Mouse (Mus musculus): ENCODE results near the gene Ablim2. TPM values are rescaled to one million over a fixed set of nuclear protein-coding genes. Genes with fewer than 3 reads are reported as not detected.

Ablim2 gene
- polyA plus RNA-seq, 1 experiment from 2014 or later = 0.51 TPM

GRCm38 (mm10) chr5:35756997-35757638, 562 bp upstream of the Ablim2 start:
- H3K4me3 ChIP-seq (ENCODE audit: low read depth, low read length) = peak overlapping the region; percentile 54
- 11% methylated on average over 26 of the region's 26 CpGs for WGBS
- peak overlapping the region; percentile 38 for H3K9ac ChIP-seq (ENCODE audit: low read length)
- no peaks in the 10 kb centered on the region for H3K9me3 ChIP-seq (ENCODE audit: control insufficient read depth, low read length)
- peaks cover 6% of the 10 kb centered on the region for H3K4me1 ChIP-seq (ENCODE audit: control insufficient read depth, insufficient read depth, low read length)
- H3K36me3 ChIP-seq (ENCODE audit: control insufficient read depth, insufficient read depth, low read length) = no peaks in the 10 kb centered on the region
- no peak overlapping the region for H3K27ac ChIP-seq (ENCODE audit: low read depth, low read length)
- DNase-seq (ENCODE audit: low spot score, missing footprints) (no peak), ATAC-seq (ENCODE audit: low FRiP score) (peak; percentile 30)
- peaks cover 24% of the 10 kb centered on the region for H3K27me3 ChIP-seq (ENCODE audit: control insufficient read depth, insufficient read depth, low read length)
- H3K4me2 ChIP-seq = peak overlapping the region; percentile 100

- ATAC-seq (ENCODE audit: low FRiP score) = peak; percentile 7
- no peak overlapping the region for H3K27ac ChIP-seq (ENCODE audit: low read depth, low read length)
- peak; percentile 86 for DNase-seq (ENCODE audit: low spot score, missing footprints)
Measured at GRCm38 (mm10) chr5:35758081-35759053, 687 bp downstream of the Ablim2 start.

GRCm38 (mm10) chr5:35761323-35761722, 3.6 kb downstream of the Ablim2 start:
- H3K27me3 ChIP-seq (ENCODE audit: control insufficient read depth, insufficient read depth, low read length) = peaks cover 24% of the 10 kb centered on the region
- DNase-seq (ENCODE audit: low spot score, missing footprints) = no peak
- 87% methylated on average over 5 of the region's 5 CpGs for WGBS
- no peak for ATAC-seq (ENCODE audit: low FRiP score)
- no peak overlapping the region for H3K27ac ChIP-seq (ENCODE audit: low read depth, low read length)
- peaks cover 6% of the 10 kb centered on the region for H3K4me1 ChIP-seq (ENCODE audit: control insufficient read depth, insufficient read depth, low read length)
- no peak overlapping the region for H3K4me3 ChIP-seq (ENCODE audit: low read depth, low read length)
- no peak overlapping the region for H3K9ac ChIP-seq (ENCODE audit: low read length)
- H3K36me3 ChIP-seq (ENCODE audit: control insufficient read depth, insufficient read depth, low read length) = no peaks in the 10 kb centered on the region
- H3K4me2 ChIP-seq = no peak overlapping the region
- no peaks in the 10 kb centered on the region for H3K9me3 ChIP-seq (ENCODE audit: control insufficient read depth, low read length)

More at GRCm38 (mm10) chr5:35758081-35759053, 687 bp downstream of the Ablim2 start:
- peak overlapping the region; percentile 40 for H3K9ac ChIP-seq (ENCODE audit: low read length)
- H3K36me3 ChIP-seq (ENCODE audit: control insufficient read depth, insufficient read depth, low read length) = no peaks in the 10 kb centered on the region
- H3K4me2 ChIP-seq = peak overlapping the region; percentile 100
- WGBS = 2% methylated on average over 40 of the region's 40 CpGs
- H3K4me1 ChIP-seq (ENCODE audit: control insufficient read depth, insufficient read depth, low read length) = peaks cover 6% of the 10 kb centered on the region
- H3K4me3 ChIP-seq (ENCODE audit: low read depth, low read length) = peak overlapping the region; percentile 54
- peaks cover 24% of the 10 kb centered on the region for H3K27me3 ChIP-seq (ENCODE audit: control insufficient read depth, insufficient read depth, low read length)
- no peaks in the 10 kb centered on the region for H3K9me3 ChIP-seq (ENCODE audit: control insufficient read depth, low read length)

GRCm38 (mm10) chr5:35762388-35762787, 4.7 kb downstream of the Ablim2 start:
- no peak overlapping the region for H3K4me2 ChIP-seq
- no peak overlapping the region for H3K4me3 ChIP-seq (ENCODE audit: low read depth, low read length)
- no peak overlapping the region for H3K9ac ChIP-seq (ENCODE audit: low read length)
- no peaks in the 10 kb centered on the region for H3K9me3 ChIP-seq (ENCODE audit: control insufficient read depth, low read length)
- no peak for ATAC-seq (ENCODE audit: low FRiP score)
- no peak for DNase-seq (ENCODE audit: low spot score, missing footprints)
- peaks cover 6% of the 10 kb centered on the region for H3K4me1 ChIP-seq (ENCODE audit: control insufficient read depth, insufficient read depth, low read length)
- WGBS = 87% methylated on average over 5 of the region's 5 CpGs
- H3K27ac ChIP-seq (ENCODE audit: low read depth, low read length) = no peak overlapping the region
- H3K27me3 ChIP-seq (ENCODE audit: control insufficient read depth, insufficient read depth, low read length) = peaks cover 24% of the 10 kb centered on the region
- no peaks in the 10 kb centered on the region for H3K36me3 ChIP-seq (ENCODE audit: control insufficient read depth, insufficient read depth, low read length)

DNA sequence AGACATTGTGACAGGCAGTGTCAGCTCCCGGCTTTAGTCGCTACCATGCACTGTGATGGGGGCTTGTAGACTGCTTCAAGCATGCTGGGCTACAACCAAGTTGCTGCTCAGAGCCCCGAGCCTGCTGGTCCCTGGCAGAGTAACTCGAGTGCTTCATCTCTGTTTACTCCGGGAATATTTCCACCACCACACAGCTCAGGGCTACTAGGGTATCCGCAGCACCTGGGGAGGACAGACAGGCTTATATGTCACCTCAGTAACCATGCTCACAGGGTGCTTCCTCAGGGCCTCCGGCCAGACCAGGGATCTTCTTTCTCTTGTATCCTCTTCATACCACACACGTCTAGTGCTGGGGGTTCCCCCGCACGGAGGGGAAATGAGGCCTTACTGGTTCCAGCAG, 5.2 kb downstream of the Ablim2 start:
- Histone ChIP-seq H3K9me3 (ENCODE audit: control insufficient read depth, low read length) (no peaks in the 10 kb centered on the region), H3K27me3 (ENCODE audit: control insufficient read depth, insufficient read depth, low read length) (peaks cover 23% of the 10 kb centered on the region), H3K4me2 (no peak overlapping the region), H3K4me1 (ENCODE audit: control insufficient read depth, insufficient read depth, low read length) (peaks cover 6% of the 10 kb centered on the region), H3K9ac (ENCODE audit: low read length) (no peak overlapping the region), H3K36me3 (ENCODE audit: control insufficient read depth, insufficient read depth, low read length) (no peaks in the 10 kb centered on the region), H3K27ac (ENCODE audit: low read depth, low read length) (no peak overlapping the region), H3K4me3 (ENCODE audit: low read depth, low read length) (no peak overlapping the region)
- DNase-seq (ENCODE audit: low spot score, missing footprints) (no peak), ATAC-seq (ENCODE audit: low FRiP score) (no peak)
- 78% methylated on average over 10 of the region's 10 CpGs for WGBS

DNA sequence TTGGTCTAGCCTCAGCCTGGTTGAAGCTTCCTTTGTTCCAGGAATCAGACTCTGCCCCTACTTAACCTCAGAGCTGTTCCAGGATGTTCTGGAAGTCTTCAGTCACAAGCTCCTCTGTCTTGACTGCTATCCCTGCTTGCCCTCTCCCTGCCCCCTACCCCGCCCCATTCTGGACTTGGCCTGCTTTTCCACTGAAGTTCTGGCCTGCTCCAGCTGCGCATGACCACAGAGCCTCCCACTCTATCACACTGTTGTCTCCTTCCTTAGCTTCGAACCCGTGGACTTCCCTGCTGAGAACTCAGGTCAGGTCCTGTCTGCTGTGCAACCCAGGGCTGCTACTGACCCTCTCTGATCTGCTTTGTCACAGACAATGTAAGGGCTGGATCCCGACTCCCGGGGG, 8.2 kb downstream of the Ablim2 start:
- Histone ChIP-seq H3K4me2 (no peak overlapping the region), H3K36me3 (ENCODE audit: control insufficient read depth, insufficient read depth, low read length) (no peaks in the 10 kb centered on the region), H3K9me3 (ENCODE audit: control insufficient read depth, low read length) (no peaks in the 10 kb centered on the region), H3K4me1 (ENCODE audit: control insufficient read depth, insufficient read depth, low read length) (no peaks in the 10 kb centered on the region), H3K4me3 (ENCODE audit: low read depth, low read length) (no peak overlapping the region), H3K27ac (ENCODE audit: low read depth, low read length) (no peak overlapping the region), H3K9ac (ENCODE audit: low read length) (no peak overlapping the region), H3K27me3 (ENCODE audit: control insufficient read depth, insufficient read depth, low read length) (no peaks in the 10 kb centered on the region)
- ATAC-seq (ENCODE audit: low FRiP score) = no peak
- WGBS = 79% methylated on average over 6 of the region's 6 CpGs
- DNase-seq (ENCODE audit: low spot score, missing footprints) = no peak

GRCm38 (mm10) chr5:35768525-35768924, 10.8 kb downstream of the Ablim2 start:
- Histone ChIP-seq H3K27me3 (ENCODE audit: control insufficient read depth, insufficient read depth, low read length) (no peaks in the 10 kb centered on the region), H3K4me1 (ENCODE audit: control insufficient read depth, insufficient read depth, low read length) (no peaks in the 10 kb centered on the region), H3K4me3 (ENCODE audit: low read depth, low read length) (no peak overlapping the region), H3K27ac (ENCODE audit: low read depth, low read length) (no peak overlapping the region), H3K9me3 (ENCODE audit: control insufficient read depth, low read length) (no peaks in the 10 kb centered on the region), H3K36me3 (ENCODE audit: control insufficient read depth, insufficient read depth, low read length) (no peaks in the 10 kb centered on the region), H3K4me2 (no peak overlapping the region), H3K9ac (ENCODE audit: low read length) (no peak overlapping the region)
- ATAC-seq (ENCODE audit: low FRiP score) (no peak), DNase-seq (ENCODE audit: low spot score, missing footprints) (no peak)
- WGBS = 73% methylated on average over 3 of the region's 3 CpGs

DNA sequence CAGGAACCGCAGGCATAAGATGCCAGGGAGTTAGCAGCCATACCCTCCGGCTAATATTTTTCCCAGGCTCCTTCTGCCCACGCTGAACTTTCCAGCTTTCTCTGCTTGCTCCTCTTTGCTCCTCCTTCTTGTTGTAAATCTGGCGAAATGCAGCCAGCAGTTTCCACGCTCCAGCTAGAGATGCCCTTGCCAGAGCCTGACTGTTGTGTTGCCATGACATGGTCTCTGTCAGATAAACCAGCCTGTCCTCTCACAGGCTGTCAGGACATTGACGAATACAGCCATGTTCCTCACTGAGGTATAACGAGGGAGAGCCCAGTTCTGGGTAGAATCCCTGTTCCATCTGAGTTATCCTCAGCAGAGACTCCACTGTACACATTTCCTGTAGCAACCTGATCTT, 11.3 kb downstream of the Ablim2 start:
- Histone ChIP-seq H3K4me1 (ENCODE audit: control insufficient read depth, insufficient read depth, low read length) (no peaks in the 10 kb centered on the region), H3K9me3 (ENCODE audit: control insufficient read depth, low read length) (no peaks in the 10 kb centered on the region), H3K9ac (ENCODE audit: low read length) (no peak overlapping the region), H3K4me3 (ENCODE audit: low read depth, low read length) (no peak overlapping the region), H3K4me2 (no peak overlapping the region), H3K36me3 (ENCODE audit: control insufficient read depth, insufficient read depth, low read length) (no peaks in the 10 kb centered on the region), H3K27ac (ENCODE audit: low read depth, low read length) (no peak overlapping the region), H3K27me3 (ENCODE audit: control insufficient read depth, insufficient read depth, low read length) (no peaks in the 10 kb centered on the region)
- DNase-seq (ENCODE audit: low spot score, missing footprints) = no peak
- WGBS = 89% methylated on average over 7 of the region's 7 CpGs
- no peak for ATAC-seq (ENCODE audit: low FRiP score)

DNA sequence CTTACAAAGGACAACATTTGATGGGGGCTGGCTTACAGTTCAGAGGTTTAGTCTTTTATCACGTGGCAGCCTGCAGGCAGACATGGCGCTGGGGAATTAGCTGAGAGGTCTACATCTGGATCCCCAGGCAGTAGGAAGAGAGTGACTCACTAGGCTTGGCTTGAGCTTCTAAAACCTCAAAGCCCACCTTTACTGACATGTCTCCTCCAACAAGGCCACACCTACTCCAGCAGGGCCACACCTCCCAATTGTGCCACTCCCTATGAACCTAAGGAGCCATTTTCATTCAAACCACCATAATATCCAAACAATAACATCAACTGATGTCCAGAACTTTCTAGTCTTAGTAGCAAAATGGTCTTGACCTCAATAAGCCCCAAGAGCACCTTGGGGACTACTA, 12.6 kb downstream of the Ablim2 start:
- Histone ChIP-seq H3K36me3 (ENCODE audit: control insufficient read depth, insufficient read depth, low read length) (no peaks in the 10 kb centered on the region), H3K27me3 (ENCODE audit: control insufficient read depth, insufficient read depth, low read length) (no peaks in the 10 kb centered on the region), H3K9me3 (ENCODE audit: control insufficient read depth, low read length) (no peaks in the 10 kb centered on the region), H3K9ac (ENCODE audit: low read length) (no peak overlapping the region), H3K4me2 (no peak overlapping the region), H3K27ac (ENCODE audit: low read depth, low read length) (no peak overlapping the region), H3K4me1 (ENCODE audit: control insufficient read depth, insufficient read depth, low read length) (no peaks in the 10 kb centered on the region), H3K4me3 (ENCODE audit: low read depth, low read length) (no peak overlapping the region)
- DNase-seq (ENCODE audit: low spot score, missing footprints) = no peak
- 78% methylated on average over 2 of the region's 2 CpGs for WGBS
- ATAC-seq (ENCODE audit: low FRiP score) = no peak
